Mouse (Mus musculus): Measurements from ENCODE around the gene Cux1.
"Not testable (repeated sequence)": the region's sequence is repeated elsewhere in the genome, so short reads cannot be mapped to it uniquely, and the experiment has no call there.

Cux1 gene

DNA sequence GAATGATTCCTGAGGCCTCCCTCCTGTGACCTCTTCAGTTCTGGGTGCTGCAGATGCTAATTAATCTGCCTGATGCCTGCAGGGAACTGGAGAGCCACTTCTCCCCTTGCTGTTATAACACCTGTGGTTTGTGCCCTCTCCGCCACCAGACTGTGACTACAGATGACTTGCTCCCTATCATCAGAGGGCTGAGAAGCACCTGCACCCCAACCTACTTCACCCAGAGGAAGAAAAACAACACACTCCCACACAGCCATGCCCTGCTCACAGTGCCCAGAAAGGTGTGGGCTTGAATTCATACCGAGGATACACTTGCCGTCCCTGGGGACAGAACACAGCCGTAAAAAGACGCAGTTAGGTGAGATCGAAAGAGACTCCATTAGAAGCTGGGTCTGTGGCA lies 326.1 kb downstream of the Cux1 start:
- DNase-seq: no peak

DNA sequence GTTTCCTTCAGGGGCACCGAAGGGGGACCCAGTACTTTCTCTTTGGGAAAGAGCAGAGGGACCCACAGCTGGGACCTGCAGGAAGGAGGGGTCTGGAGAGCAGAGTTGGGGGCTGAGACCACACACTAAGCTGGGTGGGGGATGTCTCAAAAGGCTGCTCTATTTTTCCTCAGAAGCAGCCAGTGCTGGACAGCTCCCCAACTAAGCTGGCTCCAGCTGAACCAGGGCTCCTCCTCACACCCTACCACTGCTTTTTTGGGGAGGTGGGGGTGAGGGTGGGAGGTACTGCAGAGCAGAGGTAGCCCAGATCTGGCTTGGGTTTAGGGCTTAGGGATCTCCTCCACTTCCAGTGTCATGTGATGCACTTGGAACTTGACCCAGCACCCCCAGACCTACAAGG lies 326.9 kb downstream of the Cux1 start:
- DNase-seq: no peak

DNA sequence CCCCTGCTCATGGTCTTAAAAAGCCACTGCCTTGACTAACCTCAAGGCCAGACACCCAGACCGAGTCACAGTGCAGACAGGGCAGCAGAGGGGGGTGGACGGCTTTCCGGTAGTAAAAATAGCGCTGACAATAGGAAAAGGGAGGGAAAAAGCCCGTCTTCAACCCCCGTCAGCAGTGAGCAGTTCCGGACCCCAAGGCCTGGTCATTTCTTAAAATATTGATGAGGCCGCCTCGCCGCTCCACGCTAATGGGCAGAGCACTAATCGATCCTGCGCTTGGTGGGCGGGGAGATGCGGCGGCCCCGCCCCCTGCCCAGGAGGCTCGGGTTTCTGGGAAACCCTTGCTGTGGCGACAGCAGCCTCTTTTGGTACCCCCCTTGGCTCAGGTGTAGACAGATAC lies 329.7 kb downstream of the Cux1 start:
- DNase-seq: no peak

DNA sequence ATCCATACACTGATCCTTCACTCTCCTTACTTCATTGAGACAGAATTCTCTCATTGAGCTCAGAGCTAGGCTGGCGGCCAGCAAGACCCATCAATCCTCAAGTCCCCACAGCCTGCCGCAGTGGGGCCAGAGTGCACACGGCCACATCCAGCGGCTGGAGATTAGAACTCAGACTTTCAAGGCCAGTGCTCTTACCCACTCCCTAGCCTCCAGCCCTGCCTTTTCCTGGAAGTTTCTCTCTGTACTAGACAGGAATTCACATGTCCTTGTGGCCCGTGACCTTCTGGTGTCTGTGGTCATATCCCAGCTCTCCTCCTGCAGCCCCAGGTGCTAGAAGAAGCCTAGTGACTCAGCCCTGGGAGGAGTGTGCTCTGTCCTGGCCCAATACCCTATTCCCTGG lies 330.7 kb downstream of the Cux1 start:
- DNase-seq: no peak

DNA sequence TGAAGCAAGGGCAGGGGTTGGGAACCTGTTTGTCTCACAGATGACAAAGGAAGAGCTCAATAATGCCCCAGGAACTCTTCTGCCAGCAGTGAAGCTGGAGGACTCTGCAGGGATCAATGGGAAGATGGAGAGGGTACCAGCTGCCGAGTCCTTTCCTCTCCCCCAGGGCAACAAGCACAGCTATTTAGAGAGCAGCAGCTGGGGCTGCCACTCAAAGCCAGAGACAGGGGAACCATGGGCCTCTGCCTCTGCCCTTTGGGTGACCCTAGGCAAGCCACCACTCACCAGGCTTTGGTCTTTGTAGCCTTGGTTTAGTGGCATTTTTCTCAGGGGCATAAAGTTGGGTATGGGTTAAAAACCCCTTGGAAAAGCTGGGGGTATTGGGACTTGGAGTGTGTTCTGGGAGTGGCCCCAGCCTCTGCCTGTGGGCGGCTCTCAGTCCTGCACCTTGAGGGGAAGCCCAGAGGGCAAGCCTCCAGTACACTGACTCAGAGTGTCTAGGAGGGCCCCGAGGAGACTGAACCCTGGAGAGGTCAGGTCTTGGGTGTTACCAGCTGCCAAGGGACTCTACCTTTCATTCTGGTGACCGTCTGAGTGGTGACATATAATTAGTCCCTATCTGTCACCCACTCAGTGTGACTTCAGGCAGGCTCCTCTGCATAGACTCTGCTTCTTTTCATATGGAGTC lies 336.8 kb downstream of the Cux1 start:
- DNase-seq: no peak

DNA sequence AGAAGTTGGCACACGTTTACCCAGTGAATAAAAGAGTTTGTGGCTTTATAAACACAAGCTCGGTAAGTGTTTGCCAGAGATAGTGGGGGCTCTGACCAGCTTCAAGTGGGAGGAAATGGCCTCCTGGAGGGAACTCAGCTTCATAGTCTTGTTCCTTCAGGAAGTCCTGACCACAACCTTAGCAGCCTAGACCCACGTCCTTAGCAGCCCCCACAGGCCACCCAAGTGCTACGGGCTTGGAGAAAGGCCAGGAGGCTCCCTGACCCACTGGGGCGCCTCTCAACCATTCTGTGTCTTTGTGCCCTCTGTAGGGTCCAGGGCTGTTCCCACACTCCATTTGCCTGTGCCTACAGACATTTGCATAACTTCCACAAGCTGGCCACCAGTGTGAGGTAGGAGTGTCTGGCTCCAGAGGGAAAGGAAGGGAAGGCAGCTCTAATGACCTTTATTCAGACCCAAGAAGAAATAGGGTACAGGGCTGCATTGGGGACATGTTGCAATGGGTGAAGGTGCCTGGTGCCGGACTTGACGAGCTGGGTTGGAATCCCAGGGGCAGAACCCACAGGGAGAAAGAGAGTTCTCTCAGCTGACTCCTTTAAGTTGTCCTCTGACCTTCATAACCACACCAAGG lies 340.9 kb downstream of the Cux1 start:
- no peak for DNase-seq

DNA sequence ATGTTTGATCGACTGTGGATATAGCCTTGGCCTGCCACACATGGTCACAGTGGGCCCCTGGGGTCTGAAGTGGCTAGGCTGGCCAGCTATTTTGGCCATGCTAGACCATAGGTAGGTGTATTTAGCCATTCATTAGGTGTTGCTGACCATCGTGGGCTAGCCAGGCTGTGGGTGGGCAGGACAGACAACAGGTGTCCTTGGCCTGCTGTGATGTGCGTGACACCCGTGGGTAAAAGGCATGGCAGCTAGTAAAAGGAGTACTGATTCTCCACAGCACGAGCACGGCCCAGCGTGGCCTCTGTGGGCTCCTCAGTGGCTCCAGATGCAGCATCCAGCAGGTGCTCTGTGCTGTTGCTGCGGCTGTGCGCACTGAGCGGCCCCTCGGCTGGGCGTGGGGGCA lies 348.7 kb downstream of the Cux1 start:
- no peak for DNase-seq

DNA sequence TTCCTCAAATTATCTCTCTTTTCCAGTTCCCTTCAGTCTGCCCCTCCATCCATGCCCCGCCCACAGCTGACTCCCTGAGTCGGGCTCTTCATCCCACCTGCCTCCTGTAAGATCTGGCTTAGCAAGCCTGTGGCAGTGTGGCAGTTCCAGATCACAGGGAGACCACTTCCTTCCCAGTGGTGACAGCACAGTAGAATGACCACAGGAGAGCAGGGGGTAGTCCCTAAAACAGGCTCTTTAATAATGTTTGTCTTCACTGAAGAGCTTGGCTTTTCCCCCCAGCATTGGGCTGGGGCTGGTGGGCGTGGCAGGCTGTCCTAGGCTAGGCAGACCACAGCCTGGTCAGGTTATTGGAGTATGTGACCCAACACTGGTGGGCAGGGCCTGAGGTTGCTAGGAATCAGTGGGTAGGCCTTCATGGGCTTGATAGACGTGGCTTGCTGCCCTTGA lies 349.3 kb downstream of the Cux1 start:
- DNase-seq: no peak

DNA sequence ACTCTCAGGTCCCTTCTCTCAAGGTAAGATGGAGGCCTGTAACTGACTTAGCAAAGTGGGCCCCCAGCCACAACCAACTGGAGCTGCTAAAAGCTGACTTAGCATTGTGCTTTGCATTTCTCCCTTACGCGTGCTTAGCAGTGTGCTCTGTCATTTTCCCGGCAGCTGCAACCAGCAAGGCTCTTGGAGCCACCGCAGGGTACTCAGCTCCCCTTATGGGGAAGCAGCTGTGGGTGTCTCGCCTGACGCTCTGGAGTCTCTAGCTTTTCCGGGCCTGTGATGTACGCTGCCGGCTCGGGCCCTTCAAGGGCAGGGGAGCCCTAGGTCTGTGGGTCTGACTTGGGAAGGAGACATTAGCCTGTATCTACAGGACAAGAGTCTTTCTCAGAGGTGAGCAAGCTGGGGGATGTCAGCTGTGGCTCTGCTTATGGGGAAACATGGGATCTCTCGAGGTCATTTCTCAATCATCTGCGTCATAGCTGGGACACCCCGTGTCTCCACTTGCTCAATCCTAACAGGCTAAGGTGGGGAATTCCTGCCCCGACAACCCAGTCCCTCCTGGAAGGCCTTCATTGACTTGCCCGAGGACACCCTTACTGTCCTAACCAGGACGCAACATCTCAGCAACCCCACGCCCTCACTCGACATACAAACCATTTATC lies 350.2 kb downstream of the Cux1 start:
- peak; percentile 29 to 42 for DNase-seq

DNA sequence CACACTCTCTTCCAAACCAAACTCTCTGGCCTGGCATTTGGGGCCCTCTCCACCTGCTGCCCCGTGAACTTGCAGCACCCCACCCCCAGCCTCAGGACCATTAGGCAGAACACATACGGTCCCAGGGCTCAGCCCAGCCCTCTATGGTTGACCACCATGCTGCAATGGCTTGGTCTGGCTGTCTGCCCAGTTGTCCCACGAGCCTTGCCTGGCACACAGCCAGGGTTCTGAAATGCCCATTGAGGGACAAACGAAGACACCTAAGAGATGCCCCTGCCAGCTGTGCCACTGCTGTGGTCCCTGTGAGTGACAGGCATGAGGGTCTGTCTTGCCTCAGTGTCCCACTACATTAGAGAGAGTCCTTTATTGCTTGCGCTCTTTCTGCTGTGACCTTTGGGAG lies 351.3 kb downstream of the Cux1 start:
- peak; percentile 37 to 47 for DNase-seq

DNA sequence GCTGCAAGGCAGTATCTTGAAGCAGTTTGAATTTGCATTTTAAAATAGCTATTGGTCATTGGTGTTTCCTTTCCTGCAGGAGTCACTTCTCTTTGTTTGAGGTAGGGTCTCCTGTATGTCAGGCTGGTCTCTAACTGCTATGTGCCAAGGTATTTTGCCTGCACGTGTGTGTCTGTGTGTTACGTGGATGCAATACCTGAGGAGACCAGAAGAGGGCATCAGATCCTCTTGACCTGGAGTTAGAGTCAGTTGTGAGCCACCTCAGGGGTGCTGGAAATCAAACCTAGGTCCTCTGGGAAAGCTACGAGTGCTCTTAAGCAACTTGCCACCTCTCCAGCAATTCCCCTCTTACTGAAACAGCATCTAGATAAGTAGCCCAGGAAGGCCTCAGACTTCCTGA lies 352.1 kb downstream of the Cux1 start:
- DNase-seq: no peak

DNA sequence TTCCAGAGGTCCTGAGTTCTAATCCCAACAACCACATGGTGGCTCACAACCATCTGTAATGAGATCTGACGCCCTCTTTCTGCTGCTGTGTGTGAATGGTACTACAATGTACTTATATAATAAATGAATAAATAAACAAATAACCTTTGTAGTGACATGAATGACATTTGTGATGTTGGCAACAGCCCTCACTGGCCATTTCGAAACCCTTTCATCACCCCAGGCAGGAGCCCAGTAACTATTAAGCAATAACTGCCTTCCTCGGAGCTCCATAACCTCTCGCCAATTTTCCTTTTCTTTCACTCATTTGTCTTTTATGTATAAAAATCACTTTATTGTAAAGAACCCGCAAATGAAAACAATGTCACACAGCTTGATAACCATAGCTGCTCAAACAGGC lies 353.6 kb downstream of the Cux1 start:
- peak in 1 of 2 experiments; percentile 30 for DNase-seq

DNA sequence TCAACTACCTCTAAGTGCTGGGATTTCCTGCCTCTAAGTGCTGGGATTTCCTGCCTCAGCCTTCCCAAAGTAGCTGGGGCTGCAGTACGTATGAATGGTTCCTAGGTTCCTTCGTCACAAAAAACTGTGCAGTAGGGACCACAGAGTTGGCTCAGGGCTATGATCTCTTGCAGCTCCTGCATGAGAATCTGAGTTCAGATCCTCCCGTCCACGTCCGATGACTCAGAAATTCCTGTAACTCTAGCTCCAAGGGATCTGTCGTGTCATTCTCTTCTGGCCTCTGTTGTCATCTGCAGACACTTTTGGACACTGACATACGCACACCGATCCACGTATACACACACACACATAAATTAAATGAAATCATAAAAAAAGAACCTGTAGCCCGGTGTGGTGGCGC lies 354.6 kb downstream of the Cux1 start:
- DNase-seq: no peak

DNA sequence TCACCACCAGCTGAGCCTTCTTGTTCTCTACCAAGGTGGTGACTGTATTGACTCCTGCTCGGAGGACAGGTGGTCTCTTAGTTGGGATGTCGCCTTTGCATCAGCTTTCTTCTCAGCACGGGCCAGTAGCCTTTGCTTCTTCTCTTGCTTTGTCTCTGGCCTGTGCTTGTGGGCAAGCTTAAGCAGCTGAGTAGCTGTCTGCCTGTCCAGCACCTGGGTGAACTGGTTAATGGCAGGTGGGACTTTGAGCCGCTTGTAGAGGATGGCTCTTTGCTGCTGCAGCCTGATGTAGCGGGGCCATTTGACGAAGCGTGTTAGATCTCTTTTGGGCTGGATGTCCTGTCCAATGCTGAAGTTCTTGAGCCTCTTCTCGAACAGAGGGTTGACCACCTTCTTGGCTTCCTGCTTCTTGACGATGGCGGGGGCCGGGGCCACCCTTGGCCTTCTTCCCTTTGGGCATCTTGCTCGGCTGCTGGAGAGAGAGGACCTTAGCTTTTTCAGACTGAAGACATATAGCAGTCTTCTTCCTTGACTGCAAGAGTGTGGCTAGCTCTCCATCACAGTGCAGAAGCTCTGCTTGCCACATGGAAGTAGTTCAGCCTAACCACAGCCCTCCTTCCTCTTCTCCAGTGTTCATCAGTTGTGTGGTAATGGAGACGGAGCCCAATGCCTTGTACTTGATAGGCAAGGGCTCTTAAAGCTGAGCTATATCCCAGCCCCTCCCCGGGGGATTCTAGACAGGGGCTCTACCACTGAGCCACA lies 355.8 kb downstream of the Cux1 start:
- DNase-seq: not testable (repeated sequence)

DNA sequence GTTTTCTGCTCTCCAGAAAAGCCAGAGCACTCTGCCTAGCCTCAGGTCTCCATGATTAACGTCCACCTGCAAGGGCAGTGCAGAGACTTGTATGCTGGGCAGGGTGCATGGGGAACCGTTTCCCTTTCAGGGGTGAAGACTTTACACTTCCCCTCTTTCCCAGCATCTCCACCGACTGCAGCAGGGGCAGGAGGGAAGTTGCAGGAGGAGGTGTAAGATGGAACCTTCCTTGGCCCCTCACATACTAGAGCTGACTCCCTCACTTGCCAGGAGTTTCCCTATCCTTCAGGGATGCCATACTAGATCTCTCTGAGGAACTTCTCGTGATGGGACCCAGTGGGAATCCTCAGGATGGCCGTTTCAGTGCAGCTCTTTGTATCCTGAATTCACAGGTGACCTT lies 356.7 kb downstream of the Cux1 start:
- no peak for DNase-seq

DNA sequence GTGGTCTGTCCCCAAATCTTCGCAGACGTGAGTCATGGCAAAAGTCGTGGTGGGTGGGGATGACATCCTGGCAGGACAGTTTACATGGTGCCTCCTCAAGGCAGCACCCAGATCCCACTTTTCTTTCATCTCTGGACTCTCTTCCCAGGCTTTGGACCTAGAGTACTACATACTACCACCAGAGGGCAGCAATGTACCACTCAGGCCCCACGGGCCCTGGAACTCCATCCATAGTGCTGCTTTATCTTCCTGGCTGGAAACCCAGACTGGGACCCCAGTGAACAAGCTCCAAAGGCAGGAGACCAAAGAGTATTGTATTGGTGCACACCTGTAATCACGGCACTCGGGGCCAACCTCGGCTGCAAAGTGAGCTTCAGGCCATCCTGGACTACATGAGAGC lies 365.5 kb downstream of the Cux1 start:
- peak; percentile 46 to 63 for DNase-seq

DNA sequence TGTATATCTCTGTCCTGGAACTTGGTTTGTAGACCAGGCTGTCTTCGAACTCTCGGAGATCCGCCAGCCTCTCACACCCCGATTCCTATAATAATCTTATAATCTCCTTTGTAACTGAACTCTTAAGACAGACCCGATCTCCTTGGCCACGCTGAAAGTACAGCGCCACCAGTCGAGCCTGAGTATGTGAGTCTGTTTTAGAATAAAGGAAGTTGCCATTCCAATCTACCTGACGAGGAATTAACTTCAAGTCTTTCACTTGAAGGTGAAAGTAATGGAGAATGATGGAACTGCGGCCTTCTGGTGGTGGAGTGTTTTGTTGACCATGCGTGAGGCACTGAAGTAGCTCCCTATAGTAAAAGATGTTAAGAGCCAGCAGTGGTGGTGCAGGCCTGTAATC lies 367.8 kb downstream of the Cux1 start:
- no peak for DNase-seq

DNA sequence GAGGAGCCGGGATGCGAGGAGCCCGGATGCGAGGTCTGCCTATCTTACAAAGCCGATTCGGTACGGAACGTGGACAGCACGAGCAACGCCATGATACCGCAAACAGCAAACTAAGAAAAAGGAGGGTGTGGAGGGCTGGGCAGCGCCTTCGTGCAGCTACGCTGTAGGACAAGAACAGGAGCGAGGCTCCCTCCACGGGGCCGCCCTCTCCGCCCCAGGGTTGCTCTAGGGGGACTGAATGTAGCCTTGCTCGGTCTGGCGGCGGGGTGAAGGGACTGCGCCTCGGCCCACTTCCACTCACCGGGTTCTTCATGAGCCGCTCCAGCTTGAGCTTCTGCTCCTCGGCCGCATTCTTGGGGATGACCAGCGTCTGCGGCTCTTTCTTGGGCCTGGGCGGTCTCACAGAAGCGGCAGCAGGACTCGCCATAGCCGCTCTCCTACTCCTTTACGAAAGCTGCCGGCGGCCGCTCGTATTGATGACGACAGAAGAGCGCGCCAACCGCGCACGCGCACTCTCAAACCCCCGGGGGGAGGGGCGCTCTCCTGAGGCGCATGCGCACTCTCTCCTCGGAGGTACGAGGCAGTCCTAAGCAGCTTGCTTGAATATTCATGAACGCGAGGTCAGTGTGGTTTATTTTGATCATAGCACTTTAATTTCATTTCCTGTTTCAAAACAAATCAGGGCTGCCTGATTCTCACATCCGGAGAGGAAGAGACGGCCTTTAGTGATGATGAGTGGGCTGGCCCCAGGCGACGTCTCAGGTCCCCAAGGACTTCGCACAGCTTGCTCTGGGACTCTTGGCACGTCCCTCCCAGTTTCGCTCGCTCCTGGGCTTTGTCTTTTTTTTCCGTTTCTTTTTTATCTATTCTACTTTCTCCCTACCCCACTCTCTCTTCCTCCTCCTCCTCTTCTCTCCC lies 368.6 kb downstream of the Cux1 start, which contains the start of gene Prkrip1:
Prkrip1 (minus strand) TSS at position 490 of the 918 bp plus-strand sequence.
- peak; percentile 91 to 92 for DNase-seq
